Mouse (Mus musculus): ENCODE measurements around the gene D8Ertd738e. TPM values are rescaled to one million over a fixed set of nuclear protein-coding genes. Genes with fewer than 3 reads are reported as not detected.

The D8Ertd738e gene
- total and polyA plus RNA-seq, 2 experiments from 2014 or later = 143 to 274 TPM

DNA sequence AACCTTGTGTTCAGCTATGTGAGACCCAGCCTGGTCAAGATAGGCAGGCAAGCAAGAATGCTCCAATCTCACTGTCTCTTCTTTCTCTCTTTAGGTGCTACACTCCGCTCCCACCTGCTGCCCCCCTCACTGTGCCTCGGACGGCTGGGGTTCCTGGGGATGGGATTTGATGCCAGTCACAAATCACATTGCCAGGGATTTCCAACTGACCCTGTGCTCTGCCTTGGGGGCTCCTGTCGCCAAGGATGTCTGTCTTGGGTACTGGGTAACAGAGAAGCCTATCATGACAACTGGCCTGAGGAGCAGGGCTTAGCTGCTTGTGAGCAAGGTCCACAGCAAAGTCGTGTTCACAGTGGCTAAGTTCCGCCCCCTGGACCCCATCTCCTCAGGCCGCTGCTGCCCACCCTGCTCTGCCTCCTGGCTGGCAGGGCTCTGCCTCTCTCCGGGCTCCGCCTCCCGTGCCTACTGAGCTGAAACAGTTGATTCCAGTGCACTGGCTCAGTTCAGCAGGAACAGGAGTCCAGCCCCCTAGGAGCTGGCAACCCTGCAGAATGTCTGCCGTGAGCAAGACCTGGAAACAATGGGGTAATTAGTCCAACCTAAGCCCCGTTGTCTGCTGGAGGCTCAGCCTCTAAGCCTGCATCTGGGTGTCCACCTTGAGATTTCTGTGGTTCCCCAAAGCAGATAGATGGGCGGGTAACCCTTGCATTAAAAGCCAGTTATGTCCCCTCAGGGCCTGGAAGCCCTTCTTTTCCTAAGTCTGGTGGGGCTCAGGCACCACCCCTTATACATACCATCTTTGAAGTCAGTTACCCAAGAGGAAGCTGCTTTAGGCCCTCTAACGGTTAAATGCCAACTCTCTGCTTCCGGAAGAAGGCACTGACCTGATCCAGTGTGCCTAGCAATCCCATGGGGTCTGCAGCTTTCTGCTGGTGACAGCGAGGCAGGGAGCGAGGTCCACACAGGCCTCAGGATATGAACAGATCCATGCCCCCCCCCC is 40.8 kb downstream of the D8Ertd738e start:
- no peak overlapping the region for H3K27ac ChIP-seq (ENCODE audit: low read depth, low read length)
- 0 out of 2 replicates have a peak overlapping the region, but pooled peaks have one; percentile 36 for H3K9ac ChIP-seq (replicated peaks; ENCODE audit: low read length, poor library complexity, severe bottlenecking)
- no peak for TF ChIP-seq CTCF (IDR thresholded peaks at IDR 0.05)
- no peaks in the 10 kb centered on the region for H3K9me3 ChIP-seq (ENCODE audit: low read length)
- DNase-seq (ENCODE audit: low spot score) (peak; percentile 26), ATAC-seq (ENCODE audit: low FRiP score) (no peak)
- H3K4me2 ChIP-seq (ENCODE audit: low read depth, low read length, poor library complexity, severe bottlenecking) = no peak overlapping the region
- H3K36me3 ChIP-seq (ENCODE audit: insufficient read depth, low read length) = peaks cover 24% of the 10 kb centered on the region
- no peaks in the 10 kb centered on the region for H3K27me3 ChIP-seq (ENCODE audit: insufficient read depth, low read length)
- H3K4me3 ChIP-seq (ENCODE audit: low read depth, low read length) = no peak overlapping the region
- peaks cover 3% of the 10 kb centered on the region; the same call in 1 of the 2 replicates for H3K4me1 ChIP-seq (ENCODE audit: insufficient read depth, low read length)
- 30% methylated on average over 17 of the region's 17 CpGs for WGBS

DNA sequence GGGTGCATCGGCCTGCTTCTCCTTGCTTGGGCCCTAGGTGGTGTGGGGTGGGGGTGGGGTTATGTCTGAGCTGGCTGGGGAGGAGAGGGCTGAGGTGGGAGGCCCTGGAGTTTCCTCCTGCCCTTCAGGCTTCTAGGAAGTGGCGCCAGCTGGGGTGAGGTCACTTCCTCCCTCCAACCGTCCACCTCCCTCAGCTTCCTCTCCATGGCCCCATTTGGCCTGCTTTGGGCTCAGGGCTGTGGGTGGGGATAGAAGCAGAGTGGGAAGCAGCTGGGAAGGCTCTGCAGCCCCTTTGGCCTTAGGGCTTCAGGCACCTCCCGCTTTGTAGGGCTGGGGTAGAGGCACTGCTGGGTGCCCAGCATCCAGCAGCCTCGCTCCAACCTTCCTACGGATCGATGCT is 41.7 kb downstream of the D8Ertd738e start:
- 0 out of 2 replicates have a peak overlapping the region, but pooled peaks have one; percentile 36 for H3K9ac ChIP-seq (replicated peaks; ENCODE audit: low read length, poor library complexity, severe bottlenecking)
- no peak overlapping the region for H3K4me3 ChIP-seq (ENCODE audit: low read depth, low read length)
- WGBS = 61% methylated on average over 7 of the region's 7 CpGs
- H3K4me2 ChIP-seq (ENCODE audit: low read depth, low read length, poor library complexity, severe bottlenecking) = no peak overlapping the region
- ATAC-seq (ENCODE audit: low FRiP score) (no peak), DNase-seq (ENCODE audit: low spot score) (no peak)
- H3K36me3 ChIP-seq (ENCODE audit: insufficient read depth, low read length) = peaks cover 18% of the 10 kb centered on the region
- H3K9me3 ChIP-seq (ENCODE audit: low read length) = no peaks in the 10 kb centered on the region
- no peaks in the 10 kb centered on the region for H3K27me3 ChIP-seq (ENCODE audit: insufficient read depth, low read length)
- H3K4me1 ChIP-seq (ENCODE audit: insufficient read depth, low read length) = peaks cover 3% of the 10 kb centered on the region; the same call in 1 of the 2 replicates
- H3K27ac ChIP-seq (ENCODE audit: low read depth, low read length) = 0 out of 2 replicates have a peak overlapping the region, but pooled peaks have one; percentile 32
- no peak for TF ChIP-seq CTCF (IDR thresholded peaks at IDR 0.05)

DNA sequence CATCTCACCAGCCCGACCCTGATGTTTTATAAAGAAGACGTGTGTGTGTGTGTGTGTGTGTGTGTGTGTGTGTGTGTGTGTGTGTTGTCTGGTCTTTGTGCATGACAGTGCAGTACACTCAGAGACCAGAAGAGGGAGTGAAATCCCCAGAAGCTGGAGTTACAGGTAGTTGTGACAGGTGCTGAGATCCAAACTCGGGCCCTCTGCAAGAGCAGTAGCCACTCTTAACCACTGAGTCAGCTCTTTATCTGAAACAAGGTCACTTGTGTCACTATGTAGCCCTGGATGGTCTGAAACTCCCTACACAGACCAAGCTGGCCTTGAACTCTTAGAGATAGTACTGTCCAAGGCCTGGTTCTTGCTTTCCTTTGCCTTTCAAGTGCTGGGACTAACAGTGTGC is 42.9 kb downstream of the D8Ertd738e start:
- H3K4me1 ChIP-seq (ENCODE audit: insufficient read depth, low read length) = peaks cover 3% of the 10 kb centered on the region; the same call in 1 of the 2 replicates
- H3K36me3 ChIP-seq (ENCODE audit: insufficient read depth, low read length) = peaks cover 8% of the 10 kb centered on the region
- no peak overlapping the region for H3K4me2 ChIP-seq (ENCODE audit: low read depth, low read length, poor library complexity, severe bottlenecking)
- no peak; the same call in 1 of the 2 replicates for TF ChIP-seq CTCF (IDR thresholded peaks at IDR 0.05)
- H3K27ac ChIP-seq (ENCODE audit: low read depth, low read length) = no peak overlapping the region
- no peak for DNase-seq (ENCODE audit: low spot score)
- no peak overlapping the region for H3K9ac ChIP-seq (replicated peaks; ENCODE audit: low read length, poor library complexity, severe bottlenecking)
- H3K4me3 ChIP-seq (ENCODE audit: low read depth, low read length) = no peak overlapping the region
- 91% methylated on average over 3 of the region's 3 CpGs for WGBS
- ATAC-seq (ENCODE audit: low FRiP score) = no peak
- no peaks in the 10 kb centered on the region for H3K9me3 ChIP-seq (ENCODE audit: low read length)
- H3K27me3 ChIP-seq (ENCODE audit: insufficient read depth, low read length) = no peaks in the 10 kb centered on the region

DNA sequence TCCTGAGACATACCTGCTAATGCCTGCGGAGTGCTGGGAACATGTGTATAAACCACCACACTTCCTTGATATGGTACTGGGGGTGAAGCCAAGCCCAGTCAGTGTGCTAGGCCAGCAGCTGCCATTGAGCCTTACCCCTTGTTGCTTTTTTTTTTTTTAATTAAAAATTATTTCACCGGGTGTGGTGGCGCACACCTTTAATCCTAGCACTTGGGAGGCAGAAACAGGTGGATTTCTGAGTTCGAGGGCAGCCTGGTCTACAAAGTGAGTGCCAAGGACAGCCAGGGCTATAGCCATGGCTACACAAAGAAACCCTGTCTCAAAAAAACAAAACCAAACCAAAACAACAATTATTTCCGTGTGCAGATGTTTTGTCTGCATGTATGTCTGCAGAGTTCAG is 44.4 kb downstream of the D8Ertd738e start:
- Histone ChIP-seq H3K4me3 (ENCODE audit: low read depth, low read length) (no peak overlapping the region), H3K9me3 (ENCODE audit: low read length) (no peaks in the 10 kb centered on the region), H3K27me3 (ENCODE audit: insufficient read depth, low read length) (no peaks in the 10 kb centered on the region), H3K27ac (ENCODE audit: low read depth, low read length) (no peak overlapping the region), H3K4me2 (ENCODE audit: low read depth, low read length, poor library complexity, severe bottlenecking) (no peak overlapping the region), H3K9ac (replicated peaks; ENCODE audit: low read length, poor library complexity, severe bottlenecking) (no peak overlapping the region), H3K36me3 (ENCODE audit: insufficient read depth, low read length) (no peaks in the 10 kb centered on the region), H3K4me1 (ENCODE audit: insufficient read depth, low read length) (peaks cover 3% of the 10 kb centered on the region; the same call in 1 of the 2 replicates)
- TF ChIP-seq CTCF (IDR thresholded peaks at IDR 0.05) = no peak
- DNase-seq (ENCODE audit: low spot score) = no peak
- ATAC-seq (ENCODE audit: low FRiP score) = no peak
- 90% methylated on average over 5 of the region's 5 CpGs for WGBS

DNA sequence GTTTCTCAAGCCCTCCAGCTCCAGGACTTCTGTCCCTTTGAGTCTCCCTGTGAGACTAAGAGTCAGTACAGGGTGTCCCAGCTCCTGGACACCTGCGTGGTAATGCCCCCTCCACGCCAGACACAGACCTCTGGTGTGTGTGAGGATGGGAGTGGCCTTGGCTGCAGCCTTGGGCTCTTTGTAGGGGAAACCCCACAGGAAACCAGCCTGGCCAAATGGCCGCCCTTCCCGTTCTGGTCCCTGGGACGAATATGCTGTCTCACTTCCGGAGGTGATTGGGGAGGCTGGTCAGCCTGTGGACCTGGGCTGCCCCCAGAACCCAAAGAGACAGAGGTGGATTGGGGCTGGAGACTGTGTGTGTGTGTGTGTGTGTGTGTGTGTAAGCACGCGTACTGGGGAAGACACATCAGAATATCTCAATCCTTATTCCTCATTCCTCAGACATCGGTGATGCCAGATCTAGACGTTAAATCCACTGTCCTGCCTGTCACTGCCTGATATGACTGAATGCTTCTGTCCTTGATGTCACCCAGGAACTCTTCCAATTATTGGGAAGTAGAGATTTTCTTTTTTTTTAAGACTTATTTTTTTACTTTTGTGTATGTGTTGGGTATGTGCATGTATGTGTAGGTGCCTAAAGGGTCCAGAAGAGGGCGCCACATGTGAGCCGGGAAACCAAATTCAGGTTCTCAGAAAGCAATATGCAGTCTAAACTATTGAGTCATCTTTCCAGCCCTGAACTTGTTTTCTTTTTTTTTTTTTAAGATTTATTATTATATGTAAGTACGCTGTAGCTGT is 45.3 kb downstream of the D8Ertd738e start:
- H3K9me3 ChIP-seq (ENCODE audit: low read length) = no peaks in the 10 kb centered on the region
- peak overlapping the region; percentile 65 for H3K27ac ChIP-seq (ENCODE audit: low read depth, low read length)
- peaks cover 3% of the 10 kb centered on the region; the same call in 1 of the 2 replicates for H3K4me1 ChIP-seq (ENCODE audit: insufficient read depth, low read length)
- H3K9ac ChIP-seq (replicated peaks; ENCODE audit: low read length, poor library complexity, severe bottlenecking) = peak overlapping the region; percentile 24; the same call in 1 of the 2 replicates
- TF ChIP-seq CTCF (IDR thresholded peaks at IDR 0.05) = peak; percentile 60
- peak overlapping the region; percentile 33 for H3K4me3 ChIP-seq (ENCODE audit: low read depth, low read length)
- no peak for DNase-seq (ENCODE audit: low spot score)
- peak overlapping the region; percentile 56 for H3K4me2 ChIP-seq (ENCODE audit: low read depth, low read length, poor library complexity, severe bottlenecking)
- 58% methylated on average over 13 of the region's 13 CpGs for whole genome bisulfite sequencing
- H3K27me3 ChIP-seq (ENCODE audit: insufficient read depth, low read length) = no peaks in the 10 kb centered on the region
- 0 out of 2 replicates have a peak, but pooled peaks have one; percentile 3 for ATAC-seq (ENCODE audit: low FRiP score)
- no peaks in the 10 kb centered on the region for H3K36me3 ChIP-seq (ENCODE audit: insufficient read depth, low read length)

All from midbrain, postnatal 0 days (tissue).